Mouse (Mus musculus): Measurements from ENCODE around the gene Foxn3.

The Foxn3 gene

GRCm38 (mm10) chr12:99284419-99285069 is 278.8 kb downstream of the Foxn3 start:
- no peak for DNase-seq

GRCm38 (mm10) chr12:99280826-99281225 is 282.6 kb downstream of the Foxn3 start:
- no peak for DNase-seq

- no peak for DNase-seq
These were observed 283.1 kb downstream of the Foxn3 start for GRCm38 (mm10) chr12:99280291-99280690.

GRCm38 (mm10) chr12:99279426-99279825 is 284.0 kb downstream of the Foxn3 start:
- no peak for DNase-seq

GRCm38 (mm10) chr12:99274589-99274988 is 288.8 kb downstream of the Foxn3 start:
- no peak for DNase-seq

- DNase-seq = peak; percentile 62 to 70
These were observed 294.0 kb downstream of the Foxn3 start for GRCm38 (mm10) chr12:99269396-99269795.

GRCm38 (mm10) chr12:99268954-99269353 is 294.4 kb downstream of the Foxn3 start:
- DNase-seq = no peak

- DNase-seq = peak; percentile 39 to 71
These were observed 295.6 kb downstream of the Foxn3 start for GRCm38 (mm10) chr12:99267732-99268131.

GRCm38 (mm10) chr12:99266434-99266833 is 296.9 kb downstream of the Foxn3 start:
- no peak for DNase-seq

- DNase-seq = no peak
These were observed 297.6 kb downstream of the Foxn3 start for GRCm38 (mm10) chr12:99265777-99266176.

GRCm38 (mm10) chr12:99264386-99264785 is 299.0 kb downstream of the Foxn3 start:
- no peak for DNase-seq

GRCm38 (mm10) chr12:99263592-99264335 is 299.6 kb downstream of the Foxn3 start:
- DNase-seq = no peak

GRCm38 (mm10) chr12:99262840-99263239 is 300.5 kb downstream of the Foxn3 start:
- no peak for DNase-seq

GRCm38 (mm10) chr12:99262066-99262599 is 301.2 kb downstream of the Foxn3 start:
- peak in 1 of 2 experiments; percentile 39 for DNase-seq

- no peak for DNase-seq
These were observed 303.2 kb downstream of the Foxn3 start for GRCm38 (mm10) chr12:99260171-99260570.

- DNase-seq = no peak
These were observed 305.8 kb downstream of the Foxn3 start for GRCm38 (mm10) chr12:99257570-99257969.

GRCm38 (mm10) chr12:99256997-99257396 is 306.4 kb downstream of the Foxn3 start:
- DNase-seq = peak in 1 of 2 experiments; percentile 34

- no peak for DNase-seq
These were observed 306.9 kb downstream of the Foxn3 start for GRCm38 (mm10) chr12:99256463-99256862.

GRCm38 (mm10) chr12:99254436-99254835 is 308.9 kb downstream of the Foxn3 start:
- DNase-seq = no peak

- DNase-seq = no peak
These were observed 309.8 kb downstream of the Foxn3 start for GRCm38 (mm10) chr12:99253562-99253961.

- no peak for DNase-seq
These were observed 314.8 kb downstream of the Foxn3 start for GRCm38 (mm10) chr12:99248606-99249005.

GRCm38 (mm10) chr12:99247939-99248338 is 315.4 kb downstream of the Foxn3 start:
- no peak for DNase-seq

- no peak for DNase-seq
These were observed 316.2 kb downstream of the Foxn3 start for GRCm38 (mm10) chr12:99246984-99247746.

Measured in lung, postnatal 4 days (tissue).